Comparison of ENCODE assay signal across 8 mouse cellular contexts in the genomic region with DNA sequence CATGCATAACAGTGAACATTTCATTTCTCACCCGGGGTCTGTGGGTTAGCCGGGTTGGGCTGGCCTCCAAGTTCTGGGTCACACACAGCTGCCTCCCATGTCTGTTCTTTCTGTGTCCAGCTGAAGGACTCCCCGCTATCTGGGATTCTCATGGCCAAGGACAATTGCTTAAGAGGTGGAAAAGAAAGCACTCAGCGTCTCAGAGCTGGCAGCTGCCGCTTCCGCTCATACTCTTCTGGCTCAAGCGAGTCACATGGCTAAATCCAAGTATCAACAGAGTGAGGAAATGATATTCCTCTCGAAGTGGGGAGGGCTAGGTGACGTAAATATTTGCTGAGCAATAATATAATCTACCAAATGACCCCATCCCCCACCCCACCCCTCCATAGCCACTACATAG. TPM values are rescaled to one million over a fixed set of nuclear protein-coding genes. Genes with fewer than 3 reads are reported as not detected.
DNase-seq lines count a peak whose midpoint lies in the region; ATAC-seq and TF ChIP-seq lines count a peak whose summit lies in the region.

No protein-coding gene starts in this region.

- no peaks in the 10 kb centered on the region for H3K27me3 ChIP-seq in heart, embryonic 16.5 days (ENCODE audit: control insufficient read depth, insufficient read depth, low read length)

- DNase-seq in cerebellum, postnatal 14 days: peak; percentile 34 to 62
- DNase-seq in cerebellum, postnatal 36 days: no peak
- peak; percentile 50 for DNase-seq in liver
- DNase-seq in retina, embryonic 14.5 days (ENCODE audit: low spot score): peak; percentile 56
- DNase-seq in layer of hippocampus, postnatal 36 days: no peak
- DNase-seq in B cell, adult 2 months: no peak

- peak overlapping the region; percentile 5 for H3K4me2 ChIP-seq in heart, embryonic 16.5 days (ENCODE audit: low read depth, low read length)

- peak overlapping the region; percentile 0 for H3K9ac ChIP-seq in heart, embryonic 16.5 days (ENCODE audit: low read length)

- no peaks in the 10 kb centered on the region for H3K9me3 ChIP-seq in heart, embryonic 16.5 days (replicated peaks; ENCODE audit: control insufficient read depth, low read length)

- peak; percentile 61 for ATAC-seq in heart, embryonic 16.5 days (replicated peaks; ENCODE audit: extremely low read depth, insufficient read depth, low FRiP score)

- TF ChIP-seq CTCF in bone marrow macrophage, adult 2 months (IDR thresholded peaks at IDR 0.05; ENCODE audit: low read depth, low read length): no peak

- peak overlapping the region; percentile 53 for H3K4me3 ChIP-seq in bone marrow macrophage, adult 2 months (ENCODE audit: insufficient read depth, low read length)
- peak overlapping the region; percentile 19; the same call in 1 of the 2 replicates for H3K4me3 ChIP-seq in heart, embryonic 16.5 days (ENCODE audit: low read length)

- no peaks in the 10 kb centered on the region for H3K36me3 ChIP-seq in heart, embryonic 16.5 days (ENCODE audit: control insufficient read depth, insufficient read depth)

- 15% methylated on average over 9 of the region's 9 CpGs for WGBS in heart, embryonic 16.5 days

- no peak for TF ChIP-seq POLR2A in bone marrow macrophage, adult 2 months (IDR thresholded peaks at IDR 0.05; ENCODE audit: borderline replicate concordance, low read depth, low read length)

- H3K4me1 ChIP-seq in bone marrow macrophage, adult 2 months (ENCODE audit: control insufficient read depth, insufficient read depth, low read length): peaks cover 37% of the 10 kb centered on the region
- peaks cover 30% of the 10 kb centered on the region for H3K4me1 ChIP-seq in heart, embryonic 16.5 days (ENCODE audit: control insufficient read depth, insufficient read depth, low read length)

- peak overlapping the region; percentile 94 for H3K27ac ChIP-seq in bone marrow macrophage, adult 2 months (ENCODE audit: insufficient read depth, low read depth, low read length)
- peak overlapping the region; percentile 75 for H3K27ac ChIP-seq in heart, embryonic 16.5 days (ENCODE audit: low read length)

RNA-seq across cellular contexts. Expression of gene Top1, which starts 25.9 kb away (rescaled TPM):
- 42.9 and 43.3 TPM in 2 replicates for polyA plus RNA-seq in bone marrow macrophage, adult 2 months (2012; ENCODE audit: insufficient read depth, insufficient read length, missing spikeins)
- polyA plus RNA-seq in heart, embryonic 16.5 days (2015; fragmentation: Nextera tagmentation; extraction: Ambion mirVana): 44.3 and 48.7 TPM in 2 replicates
- 10 to 100 TPM; 91.1 to 99.3 TPM for total RNA-seq in layer of hippocampus, postnatal 36 days (2021)

Comparison
In these comparisons a context has a peak if more than half of its experiments do, and no peak if none do; other contexts are left out.
1. DNase-seq: peak in cerebellum, postnatal 14 days (2 of 2), liver (single experiment) and retina, embryonic 14.5 days (single experiment); none in cerebellum, postnatal 36 days (0 of 2), layer of hippocampus, postnatal 36 days (0 of 2) and B cell, adult 2 months (0 of 2).